Mouse (Mus musculus): ENCODE measurements around the gene Commd8.

GRCm38 (mm10) chr5:72148679-72149078 lies 19.3 kb downstream of the Commd8 start:
- TF ChIP-seq CTCF (IDR thresholded peaks at IDR 0.05; ENCODE audit: insufficient read depth, low read length): no peak
- TF ChIP-seq POLR2A (IDR thresholded peaks at IDR 0.05; ENCODE audit: borderline replicate concordance, extremely low read depth, low read depth, low read length): no peak
